Mouse (Mus musculus) hindbrain, embryonic 11.5 days (tissue): ENCODE data around the gene Ly6g5c. TPM values are rescaled to one million over a fixed set of nuclear protein-coding genes. Genes with fewer than 3 reads are reported as not detected.

Source experiments
- ATAC-seq: fragments of 200-750 bp; cut with Nextera tagmentation; 2 replicates; pipeline ENCODE4 v1.8.0; 2017; ENCODE audit warnings: mild to moderate bottlenecking, moderate TSS enrichment, moderate library complexity; ENCODE audit not compliant: low FRiP score
- DNase-seq: peaks from one replicate; pipeline ENCODE4 v3.0.0-alpha.2; 2015; ENCODE audit warnings: low spot score
- H3K27ac ChIP-seq: fragments of 300-500 bp; sonication (generic); 2 replicates; pipeline ENCODE4 v1.5.1; 2014; ENCODE audit warnings: mild to moderate bottlenecking, low read depth, low read length
- H3K27me3 ChIP-seq: fragments of 300-500 bp; sonication (generic); 2 replicates; pipeline ENCODE4 v1.6.1; 2014; ENCODE audit warnings: mild to moderate bottlenecking, low read length, moderate library complexity, mixed read lengths; ENCODE audit not compliant: control insufficient read depth, insufficient read depth
- H3K36me3 ChIP-seq: fragments of 300-500 bp; sonication (generic); 2 replicates; pipeline ENCODE4 v1.6.1; 2014; ENCODE audit warnings: mild to moderate bottlenecking, low read length, moderate library complexity, mixed read lengths; ENCODE audit not compliant: control insufficient read depth, insufficient read depth
- H3K4me1 ChIP-seq: fragments of 300-500 bp; sonication (generic); replicated peaks from 2 replicates; pipeline ENCODE4 v1.6.1; 2014; ENCODE audit warnings: low read length, mixed read lengths; ENCODE audit not compliant: control insufficient read depth, insufficient read depth
- H3K4me2 ChIP-seq: fragments of 300-500 bp; sonication (generic); replicated peaks from 2 replicates; pipeline ENCODE4 v1.6.1; 2014; ENCODE audit warnings: mild to moderate bottlenecking, low read depth, low read length
- H3K4me3 ChIP-seq: fragments of 300-500 bp; sonication (generic); 2 replicates; pipeline ENCODE4 v1.5.1; 2014; ENCODE audit warnings: low read depth, low read length
- H3K9ac ChIP-seq: fragments of 300-500 bp; sonication (generic); 2 replicates; pipeline ENCODE4 v1.6.1; 2014; ENCODE audit warnings: low read depth, low read length
- H3K9me3 ChIP-seq: fragments of 300-500 bp; sonication (generic); 2 replicates; pipeline ENCODE4 v1.6.1; 2016; ENCODE audit warnings: low read length; ENCODE audit not compliant: control insufficient read depth
- WGBS: fragments of 180-500 bp; shearing (Covaris S2); extraction: QIAGEN DNeasy Blood & Tissue Kit; methylation state at CpG from one replicate; pipeline ENCODE4 v1.1.7; 2014; 5-methylcytosine and 5-hydroxymethylcytosine counted together
- polyA plus RNA-seq: library from polyadenylated mRNA; unstranded; fragments of >200 nt; fragmentation: Nextera tagmentation; extraction: Ambion mirVana; gene quantifications from 2 replicates; pipeline ENCODE4 v1.2.1, GENCODE M21; 2014

Ly6g5c gene
- polyA plus RNA-seq: not detected in 2 replicates

DNA sequence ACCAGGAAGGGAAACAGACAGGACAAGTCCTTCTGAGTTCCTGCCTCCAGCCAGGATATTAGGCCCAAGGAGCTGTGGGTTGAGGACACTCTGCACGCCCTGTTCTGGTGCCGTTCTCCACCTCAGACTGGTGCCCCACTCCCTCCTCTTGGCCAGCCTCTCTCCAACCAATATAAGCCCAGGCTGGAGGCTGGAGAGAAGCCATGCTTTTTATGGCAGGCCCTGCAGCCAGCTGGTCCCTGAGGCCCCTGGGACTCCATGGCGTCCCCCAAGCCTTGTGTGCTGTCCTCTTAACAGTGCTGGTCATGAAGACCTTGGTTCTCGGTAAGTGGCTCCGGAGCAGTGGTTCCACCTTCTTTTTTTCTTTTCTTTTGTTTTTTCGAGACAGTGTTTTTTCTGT is at the start of gene Ly6g5c:
Gene Ly6g5c, plus strand, starts transcription at position 183 of the 400 bp plus-strand sequence.
- Histone ChIP-seq H3K9me3 (no peaks in the 10 kb centered on the region), H3K9ac (no peak within 1 kb of the TSS), H3K4me1 (no peaks in the 10 kb centered on the region), H3K27me3 (no peaks in the 10 kb centered on the region), H3K4me3 (no peak within 1 kb of the TSS), H3K36me3 (no peaks in the 10 kb centered on the region), H3K27ac (no peak within 1 kb of the TSS), H3K4me2 (no peak within 1 kb of the TSS)
- DNase-seq (no peak), ATAC-seq (no peak)
- 89% methylated on average over 6 of the region's 6 CpGs for WGBS

DNA sequence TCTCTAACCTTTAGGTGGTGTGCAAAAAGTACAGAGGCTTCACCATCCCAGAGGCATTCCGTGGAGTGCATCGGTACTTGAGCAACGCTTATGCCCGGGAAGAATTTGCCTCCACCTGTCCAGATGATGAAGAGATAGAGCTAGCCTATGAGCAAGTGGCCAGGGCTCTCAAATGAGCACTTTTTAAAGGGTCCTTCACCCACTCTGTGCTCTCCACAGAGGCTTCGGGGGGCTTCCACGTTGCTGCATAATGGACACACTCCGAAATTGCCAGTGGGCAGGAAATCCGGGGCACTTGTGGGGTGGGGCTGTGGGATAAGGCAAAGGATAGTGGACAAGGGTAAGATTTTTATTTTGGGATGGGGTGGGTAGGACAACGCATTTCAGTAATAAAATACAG is 49.8 kb upstream of the Ly6g5c start:
- no peak overlapping the region; the same call in 1 of the 2 replicates for H3K9ac ChIP-seq
- H3K36me3 ChIP-seq: peaks cover 12% of the 10 kb centered on the region; the same call in 1 of the 2 replicates
- H3K27ac ChIP-seq: peak overlapping the region; percentile 95; the same call in 1 of the 2 replicates
- WGBS: 73% methylated on average over 9 of the region's 9 CpGs
- 0 out of 2 replicates have a peak overlapping the region, but pooled peaks have one; percentile 91 for H3K4me2 ChIP-seq
- H3K4me3 ChIP-seq: peak overlapping the region; percentile 90; the same call in 1 of the 2 replicates
- no peaks in the 10 kb centered on the region for H3K9me3 ChIP-seq
- H3K4me1 ChIP-seq: no peaks in the 10 kb centered on the region; the same call in 1 of the 2 replicates
- H3K27me3 ChIP-seq: no peaks in the 10 kb centered on the region
- 0 out of 2 replicates have a peak, but pooled peaks have one; percentile 6 for ATAC-seq
- no peak for DNase-seq

DNA sequence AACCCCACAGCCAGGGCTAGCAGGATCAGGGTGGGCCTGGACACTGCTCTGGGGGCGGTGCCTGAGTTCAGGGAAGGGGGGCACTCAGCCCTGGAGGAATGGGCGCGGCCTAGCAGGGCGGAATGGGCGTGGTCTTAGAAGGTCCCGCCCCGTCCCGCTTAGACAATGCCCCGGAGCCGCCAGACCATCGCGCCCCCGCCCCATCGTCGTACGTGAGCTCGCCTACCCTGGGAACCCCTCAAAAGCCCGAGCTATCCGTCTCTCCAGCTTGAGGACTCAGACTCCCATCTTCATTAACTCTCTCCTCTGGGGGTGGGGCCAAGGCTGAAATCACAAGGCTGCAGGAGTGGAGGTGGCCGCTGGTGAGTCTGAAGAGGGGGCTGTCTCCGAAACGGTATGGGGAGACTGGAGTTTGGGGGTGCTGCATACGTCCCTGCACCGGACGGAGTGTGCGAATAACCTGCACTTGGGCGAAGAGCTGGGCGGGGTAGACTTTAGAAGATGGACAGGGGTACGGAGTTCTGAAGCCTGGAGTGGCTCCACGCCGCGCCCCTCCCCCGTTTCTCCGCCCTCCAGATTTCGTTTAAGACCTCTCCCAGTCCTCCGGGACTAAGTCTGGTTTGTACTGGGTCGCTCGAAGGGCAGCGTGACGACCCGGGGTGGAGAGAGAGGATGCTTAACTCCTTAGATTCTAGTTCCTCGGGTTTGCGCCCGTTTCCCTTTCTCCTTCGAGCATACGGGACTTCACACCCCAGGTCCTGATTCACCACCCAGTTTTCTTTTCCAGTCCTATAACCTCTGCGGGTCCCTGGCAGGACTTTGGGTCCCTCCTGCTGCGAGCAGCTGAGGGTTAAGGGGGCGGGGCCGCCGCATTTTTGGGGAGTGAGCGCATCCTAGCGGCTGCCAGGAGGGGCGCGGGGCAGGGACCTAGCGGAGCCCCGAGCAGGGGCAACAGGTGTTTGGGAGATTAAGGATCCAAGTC is 48.9 kb upstream of the Ly6g5c start, which contains the start of gene Ddah2:
Gene Ddah2, plus strand, starts transcription at position 125 of the 982 bp plus-strand sequence.
- peak within 1 kb of the TSS; percentile 96 for H3K9ac ChIP-seq
- DNase-seq: peak; percentile 98
- H3K4me2 ChIP-seq: peak within 1 kb of the TSS; percentile 91
- H3K9me3 ChIP-seq: no peaks in the 10 kb centered on the region
- peaks cover 2% of the 10 kb centered on the region; the same call in 1 of the 2 replicates for H3K27me3 ChIP-seq
- ATAC-seq: peak; percentile 93
- WGBS: under 1% methylated on average over 55 of the region's 57 CpGs
- H3K27ac ChIP-seq: peak within 1 kb of the TSS; percentile 95
- H3K36me3 ChIP-seq: peaks cover 10% of the 10 kb centered on the region; the same call in 1 of the 2 replicates
- H3K4me3 ChIP-seq: peak within 1 kb of the TSS; percentile 90
- no peaks in the 10 kb centered on the region; the same call in 1 of the 2 replicates for H3K4me1 ChIP-seq

DNA sequence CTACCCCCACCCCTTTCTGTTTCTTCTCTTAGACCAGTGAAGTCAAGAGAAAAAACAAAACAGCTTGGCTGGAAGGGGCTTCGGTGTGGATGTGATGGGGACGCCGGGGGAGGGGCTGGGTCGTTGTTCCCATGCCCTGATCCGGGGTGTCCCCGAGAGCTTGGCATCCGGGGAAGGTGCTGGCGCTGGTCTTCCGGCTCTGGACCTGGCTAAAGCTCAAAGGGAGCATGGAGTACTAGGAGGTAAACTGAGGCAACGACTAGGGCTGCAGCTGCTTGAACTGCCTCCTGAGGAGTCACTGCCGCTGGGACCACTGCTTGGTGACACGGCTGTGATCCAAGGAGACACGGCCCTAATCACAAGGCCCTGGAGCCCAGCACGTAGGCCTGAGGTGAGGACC is 48.0 kb upstream of the Ly6g5c start:
- peak overlapping the region; percentile 91 for H3K4me2 ChIP-seq
- no peaks in the 10 kb centered on the region for H3K9me3 ChIP-seq
- H3K4me3 ChIP-seq: peak overlapping the region; percentile 90
- peaks cover under 1% of the 10 kb centered on the region; the same call in 1 of the 2 replicates for H3K4me1 ChIP-seq
- H3K36me3 ChIP-seq: peaks cover 8% of the 10 kb centered on the region; the same call in 1 of the 2 replicates
- DNase-seq (no peak), ATAC-seq (no peak)
- peak overlapping the region; percentile 96 for H3K9ac ChIP-seq
- H3K27me3 ChIP-seq: peaks cover 2% of the 10 kb centered on the region; the same call in 1 of the 2 replicates
- 33% methylated on average over 14 of the region's 14 CpGs for WGBS
- H3K27ac ChIP-seq: no peak overlapping the region; the same call in 1 of the 2 replicates

DNA sequence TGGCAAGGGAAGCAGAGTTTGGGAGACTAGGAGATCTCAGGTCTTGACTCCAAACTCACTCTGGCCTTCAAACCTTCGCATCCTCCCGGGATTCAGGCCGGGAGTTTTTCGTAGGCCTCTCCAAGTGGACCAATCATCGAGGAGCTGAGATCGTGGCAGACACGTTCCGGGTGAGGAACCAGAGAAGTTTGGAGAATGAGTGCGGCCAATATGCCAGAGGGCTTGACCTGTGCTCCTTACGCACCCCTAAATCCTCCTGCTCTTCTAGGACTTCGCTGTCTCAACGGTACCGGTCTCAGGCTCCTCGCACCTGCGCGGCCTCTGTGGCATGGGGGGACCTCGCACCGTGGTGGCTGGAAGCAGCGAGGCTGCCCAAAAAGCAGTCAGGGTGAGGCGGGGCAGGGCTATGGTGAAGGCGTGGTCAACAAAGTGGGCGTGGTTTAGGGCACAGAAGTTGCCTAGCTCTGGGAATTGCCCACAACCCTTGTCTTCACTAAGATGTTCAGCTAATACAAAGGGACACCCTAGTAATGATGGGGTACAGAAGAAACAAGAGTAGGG is 47.3 kb upstream of the Ly6g5c start:
- ATAC-seq: no peak
- Histone ChIP-seq H3K9me3 (no peaks in the 10 kb centered on the region), H3K4me3 (peak overlapping the region; percentile 90), H3K4me1 (peaks cover 3% of the 10 kb centered on the region; the same call in 1 of the 2 replicates), H3K27me3 (peaks cover 6% of the 10 kb centered on the region), H3K27ac (no peak overlapping the region), H3K36me3 (peaks cover 8% of the 10 kb centered on the region; the same call in 1 of the 2 replicates), H3K9ac (peak overlapping the region; percentile 96; the same call in 1 of the 2 replicates), H3K4me2 (peak overlapping the region; percentile 91)
- 56% methylated on average over 22 of the region's 22 CpGs for WGBS
- peak; percentile 31 for DNase-seq

GRCm38 (mm10) chr17:35061299-35061698 is 46.8 kb upstream of the Ly6g5c start:
- H3K27ac ChIP-seq: no peak overlapping the region
- H3K4me3 ChIP-seq: no peak overlapping the region
- 86% methylated on average over 8 of the region's 8 CpGs for WGBS
- peaks cover 8% of the 10 kb centered on the region; the same call in 1 of the 2 replicates for H3K36me3 ChIP-seq
- no peak overlapping the region for H3K4me2 ChIP-seq
- peaks cover 3% of the 10 kb centered on the region; the same call in 1 of the 2 replicates for H3K4me1 ChIP-seq
- peaks cover 9% of the 10 kb centered on the region for H3K27me3 ChIP-seq
- no peak for DNase-seq
- no peak overlapping the region for H3K9ac ChIP-seq
- no peak for ATAC-seq
- no peaks in the 10 kb centered on the region for H3K9me3 ChIP-seq

- peaks cover 13% of the 10 kb centered on the region for H3K27me3 ChIP-seq
- H3K9ac ChIP-seq: no peak overlapping the region
- H3K4me3 ChIP-seq: no peak overlapping the region
- no peak overlapping the region for H3K27ac ChIP-seq
- DNase-seq: no peak
- 91% methylated on average over 3 of the region's 3 CpGs for WGBS
- no peak overlapping the region for H3K4me2 ChIP-seq
- ATAC-seq: no peak
- peaks cover 8% of the 10 kb centered on the region; the same call in 1 of the 2 replicates for H3K36me3 ChIP-seq
- H3K9me3 ChIP-seq: no peaks in the 10 kb centered on the region
- H3K4me1 ChIP-seq: peaks cover 3% of the 10 kb centered on the region; the same call in 1 of the 2 replicates
Observed at GRCm38 (mm10) chr17:35063466-35063865, 44.6 kb upstream of the Ly6g5c start.

DNA sequence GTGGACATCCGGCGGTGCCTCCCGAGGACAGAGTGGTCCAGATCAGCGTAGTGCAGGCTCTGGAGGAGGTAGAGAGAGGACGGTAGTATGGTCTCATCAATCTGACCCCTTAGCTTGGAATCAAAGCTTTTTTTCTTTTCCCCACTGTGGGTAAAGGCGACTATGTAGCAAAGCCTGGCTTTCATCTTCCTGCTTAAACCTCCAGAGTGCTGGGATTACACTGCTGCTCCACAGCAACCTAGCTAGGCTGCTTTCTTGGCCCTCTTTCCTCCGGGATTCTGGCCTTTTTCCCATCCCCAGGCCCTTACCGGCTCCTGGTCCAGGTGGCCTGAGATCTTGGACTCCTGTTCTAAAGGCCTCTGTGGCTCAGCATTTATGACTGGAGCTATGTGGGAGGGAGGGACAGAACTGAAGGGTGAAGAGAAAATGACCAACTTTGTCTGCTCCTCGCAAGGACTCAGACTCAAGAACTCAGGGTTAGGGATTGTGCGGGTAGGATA is 43.7 kb upstream of the Ly6g5c start:
- H3K4me2 ChIP-seq: peak overlapping the region; percentile 54

More for the DNA sequence above, 43.7 kb upstream of the Ly6g5c start:
- ATAC-seq (no peak), DNase-seq (peak; percentile 25)
- WGBS: 36% methylated on average over 10 of the region's 10 CpGs
- no peak overlapping the region for H3K27ac ChIP-seq
- peaks cover 3% of the 10 kb centered on the region; the same call in 1 of the 2 replicates for H3K4me1 ChIP-seq
- no peaks in the 10 kb centered on the region for H3K9me3 ChIP-seq
- H3K36me3 ChIP-seq: peaks cover 8% of the 10 kb centered on the region; the same call in 1 of the 2 replicates
- H3K4me3 ChIP-seq: no peak overlapping the region
- H3K9ac ChIP-seq: no peak overlapping the region; the same call in 1 of the 2 replicates
- peaks cover 13% of the 10 kb centered on the region for H3K27me3 ChIP-seq
